Mouse (Mus musculus) right cerebral cortex, postnatal 14 days (tissue): ENCODE measurements at regions not wholly inside any gene's neighbourhood (a gene's known extent, or its start where the extent isn't known, plus 50 kb on each side); places are given as distances from the start of the nearest gene placed in this dataset.

ENCODE experiments used
- DNase-seq: peaks from one replicate; pipeline ENCODE4 v3.0.0; 2022

DNA sequence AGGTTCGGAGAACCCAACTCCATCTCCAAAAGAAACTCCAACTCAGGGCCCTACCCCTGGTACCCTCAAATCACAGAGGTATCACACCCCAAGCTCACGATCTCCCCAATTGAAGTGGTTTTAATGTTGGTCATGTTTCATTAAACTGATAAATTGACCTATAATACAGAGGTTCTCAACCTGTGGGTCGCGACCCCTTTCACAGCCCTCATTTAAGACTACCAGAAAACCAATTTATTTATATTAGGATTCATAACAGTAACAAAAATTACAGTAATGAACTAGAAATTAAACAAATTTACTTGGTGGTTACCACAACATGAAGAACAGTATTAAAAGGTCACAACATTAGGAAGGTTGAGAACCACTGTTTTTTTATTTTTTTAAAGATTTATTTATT lies 67.4 kb upstream of the Rad23b start:
- no peak for DNase-seq

DNA sequence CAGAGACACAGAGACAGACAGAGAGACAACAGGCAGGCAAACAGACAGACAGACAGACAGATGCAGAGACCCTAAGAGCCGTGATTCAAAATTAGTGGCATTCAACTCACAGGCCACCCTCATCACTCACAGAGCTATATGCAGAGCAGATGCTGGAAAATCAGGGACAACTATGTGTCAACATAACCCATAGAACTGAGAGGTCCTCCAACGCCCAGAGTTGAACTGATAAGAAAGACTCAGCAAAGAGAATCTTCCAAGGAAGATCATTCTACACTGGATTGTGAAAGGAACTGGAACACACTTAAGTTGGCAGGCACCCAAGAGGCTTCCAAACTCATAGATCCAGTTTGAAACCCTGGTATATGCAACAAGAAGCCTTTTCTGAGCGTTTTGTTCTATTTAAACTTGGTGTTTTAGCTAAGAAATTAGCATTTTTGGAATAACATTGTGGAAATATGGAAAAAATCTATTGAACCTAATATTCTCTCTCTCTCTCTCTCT lies 65.1 kb upstream of the Rad23b start:
- DNase-seq = no peak

DNA sequence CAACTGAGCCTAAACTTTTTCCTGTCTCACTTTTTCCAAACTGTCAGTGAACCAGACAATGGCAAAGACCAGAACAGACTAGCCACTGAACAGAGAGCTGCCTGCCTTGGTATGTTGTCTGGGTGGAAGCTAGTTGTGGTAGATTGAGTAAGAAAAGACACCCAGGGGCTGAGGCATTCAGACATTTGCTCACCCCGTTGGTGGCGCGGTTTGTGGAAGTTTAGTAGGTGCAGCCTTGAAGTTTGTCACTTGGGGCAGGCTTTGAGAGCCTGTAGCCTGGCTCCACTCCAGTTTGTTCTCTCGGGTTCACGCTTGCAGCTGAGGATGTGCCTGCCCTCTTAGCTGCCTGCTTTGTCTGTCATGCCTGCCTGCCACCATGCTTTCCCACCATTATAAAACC lies 64.2 kb upstream of the Rad23b start:
- no peak for DNase-seq

DNA sequence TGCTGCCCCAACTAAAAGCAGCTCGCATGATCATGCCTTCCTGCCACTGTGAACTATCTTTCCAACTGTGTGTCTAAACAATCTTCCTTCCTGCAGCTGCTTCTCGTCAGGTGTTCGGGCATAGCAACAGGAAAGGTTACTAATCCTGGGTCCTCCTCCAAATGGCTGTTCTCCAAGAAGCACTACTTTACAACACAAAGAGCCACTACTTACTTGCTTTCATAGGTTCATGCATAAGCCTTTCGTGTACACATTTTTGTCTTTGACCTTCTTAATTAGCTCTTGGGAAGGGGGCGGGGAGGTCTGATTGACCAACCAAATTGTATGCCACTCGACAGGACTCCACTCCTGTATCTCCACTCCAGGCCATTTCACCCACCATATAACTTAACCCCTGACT lies 61.4 kb upstream of the Rad23b start:
- DNase-seq = no peak

DNA sequence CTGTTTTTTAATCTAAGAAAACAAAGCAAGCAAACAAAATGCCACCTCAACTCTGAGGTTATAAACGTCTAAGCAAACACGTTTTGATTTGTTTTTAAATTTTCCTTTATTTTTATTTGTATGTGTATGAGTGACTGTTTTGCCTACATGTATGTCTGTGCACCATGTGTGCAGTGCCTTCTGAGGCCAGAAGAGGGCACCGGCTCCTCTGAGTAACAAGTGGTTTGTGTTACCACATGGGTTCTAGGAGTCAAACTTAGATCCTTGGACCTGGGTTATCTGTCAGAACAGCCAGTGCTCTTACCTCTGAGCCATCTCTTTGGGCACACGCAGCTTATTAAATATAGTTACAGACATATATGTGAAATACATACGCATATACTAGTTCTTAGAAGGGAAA lies 57.6 kb upstream of the Rad23b start:
- DNase-seq = peak; percentile 32

DNA sequence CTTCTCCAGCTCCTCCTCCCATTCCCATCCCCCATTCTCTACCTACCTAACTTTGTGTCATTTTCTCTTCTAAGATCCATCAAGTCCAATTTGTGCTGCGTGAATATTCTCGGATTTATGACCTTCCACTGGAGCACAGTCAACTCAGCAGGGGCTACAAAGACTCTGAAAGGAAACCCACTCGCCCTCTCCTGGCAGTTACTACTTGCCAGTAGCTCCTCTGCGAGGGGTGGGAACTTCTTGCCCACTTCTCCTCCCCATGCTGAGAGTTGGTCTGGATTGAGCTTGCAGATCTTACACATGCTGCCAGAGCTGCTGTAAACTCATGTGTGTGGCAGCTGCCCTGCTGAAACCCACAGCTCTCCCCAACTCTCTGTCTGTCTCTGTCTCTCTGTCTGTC lies 57.1 kb upstream of the Rad23b start:
- DNase-seq = no peak

DNA sequence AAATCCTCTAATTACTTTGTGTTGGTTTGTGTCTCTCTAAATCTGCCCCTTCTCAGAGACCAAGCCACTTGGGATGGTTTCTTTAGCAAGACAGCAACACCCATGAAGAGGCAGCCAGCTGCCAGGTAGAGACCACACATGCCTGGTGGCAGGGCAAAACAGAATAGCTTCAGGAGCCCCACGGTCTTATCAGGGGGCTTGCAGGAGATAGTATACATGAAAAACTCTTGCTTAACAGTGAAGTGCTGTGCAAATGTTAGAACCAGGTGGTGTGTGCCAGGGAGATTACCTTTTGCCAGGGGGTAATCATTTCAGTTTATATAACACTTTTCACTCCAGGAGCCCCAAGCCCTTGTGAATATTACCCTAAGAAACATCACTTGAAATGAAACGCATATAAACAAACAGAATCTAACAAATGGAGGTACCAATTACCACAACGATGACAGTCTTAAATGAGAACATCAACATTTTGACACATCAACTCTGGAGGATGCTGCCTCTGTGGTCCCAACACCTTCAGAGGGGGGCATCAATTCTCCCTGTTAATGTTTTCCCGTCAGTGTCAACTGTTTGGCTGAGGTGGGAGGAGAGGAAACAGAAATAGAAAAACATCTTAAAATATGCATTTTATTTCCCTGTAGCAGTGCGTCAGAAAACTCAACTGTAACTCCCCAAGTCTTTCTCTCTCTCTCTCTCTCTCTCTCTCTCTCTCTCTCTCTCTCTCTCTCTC lies 56.3 kb upstream of the Rad23b start:
- DNase-seq = no peak

DNA sequence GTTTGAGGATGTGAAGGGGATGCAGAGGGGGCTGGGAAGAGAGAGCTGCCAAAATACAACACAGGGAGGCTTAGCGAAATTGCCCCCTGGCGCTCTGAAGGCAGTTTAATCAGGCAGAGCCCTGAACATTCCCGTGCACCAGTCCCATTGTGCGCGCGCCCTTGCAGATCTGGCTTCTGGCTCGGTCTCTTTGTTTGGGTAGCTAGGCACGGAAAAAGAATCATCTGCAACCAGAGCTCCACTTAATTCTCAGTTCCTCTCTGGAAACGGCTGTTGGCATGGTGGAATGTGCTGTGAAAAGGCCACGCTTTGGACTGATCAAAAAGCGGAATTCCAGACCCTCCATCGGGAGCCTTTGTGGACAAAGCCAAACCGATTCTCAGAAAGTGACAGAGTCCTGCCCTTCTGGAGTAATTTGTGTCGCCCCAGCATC lies 55.6 kb upstream of the Rad23b start:
- peak; percentile 29 for DNase-seq

DNA sequence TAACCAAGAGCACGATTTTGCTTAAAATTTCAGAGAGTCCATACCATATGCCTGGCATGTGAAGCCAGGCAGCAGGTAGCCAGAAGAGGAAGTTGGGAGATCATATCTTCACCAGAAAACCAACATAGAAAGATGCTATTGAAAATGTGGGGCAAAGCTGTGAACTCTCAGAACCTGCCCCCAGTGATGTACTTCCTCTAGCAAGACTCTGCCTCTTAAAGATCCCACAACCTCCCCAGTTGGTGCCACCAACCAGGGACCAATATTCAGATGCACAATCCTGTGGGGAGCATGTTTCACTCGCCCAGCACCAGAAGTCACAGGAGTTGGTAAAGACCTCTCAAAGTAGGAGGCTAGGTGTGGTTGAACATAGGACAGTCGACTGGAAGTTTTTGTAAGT lies 52.0 kb upstream of the Rad23b start:
- DNase-seq = no peak
